ENCODE assay signal across 8 mouse cellular contexts in genomic region chr7:34653731-34654440, GRCm38 (mm10). TPM values are rescaled to one million over a fixed set of nuclear protein-coding genes. Genes with fewer than 3 reads are reported as not detected.
DNase-seq lines count a peak whose midpoint lies in the region; ATAC-seq and TF ChIP-seq lines count a peak whose summit lies in the region.

No protein-coding gene starts in this region.

- peak overlapping the region; percentile 84 for H3K27ac ChIP-seq in layer of hippocampus, adult 2 months
- H3K27ac ChIP-seq in embryonic facial prominence, embryonic 15.5 days (replicated peaks), result peak overlapping the region; percentile 99
- peak overlapping the region; percentile 100 for H3K27ac ChIP-seq in hindbrain, embryonic 12.5 days
- no peak overlapping the region for H3K27ac ChIP-seq in liver, embryonic 14.5 days

- TF ChIP-seq CTCF in layer of hippocampus, adult 2 months (conservative IDR thresholded peaks at IDR 0.05), result no peak
- no peak for TF ChIP-seq CTCF in liver, embryonic 14.5 days (IDR thresholded peaks at IDR 0.05; ENCODE audit: low read depth)

- no peak for DNase-seq in layer of hippocampus, adult 2 months (ENCODE audit: low spot score in 2 of 2)
- no peak for DNase-seq in layer of hippocampus, adult 18-20 months (ENCODE audit: low spot score in 2 of 2)
- peak; percentile 55 for DNase-seq in ZHBTc4 (ENCODE audit: low read depth, low spot score)
- DNase-seq in liver, embryonic 14.5 days (ENCODE audit: low read depth in 3 of 3, low spot score in 3 of 3), result no peak
- peak; percentile 72 for DNase-seq in retina, embryonic 14.5 days (ENCODE audit: low spot score)
- DNase-seq in right cerebral cortex, postnatal 25 days, result no peak

- peaks cover 14% of the 10 kb centered on the region for H3K36me3 ChIP-seq in embryonic facial prominence, embryonic 15.5 days
- H3K36me3 ChIP-seq in hindbrain, embryonic 12.5 days, result peaks cover 14% of the 10 kb centered on the region
- no peaks in the 10 kb centered on the region for H3K36me3 ChIP-seq in liver, embryonic 14.5 days (replicated peaks; ENCODE audit: control insufficient read depth, insufficient read depth, low read depth)

- no peak for TF ChIP-seq EP300 in liver, embryonic 14.5 days (IDR thresholded peaks at IDR 0.05; ENCODE audit: low read depth)

- peak overlapping the region; percentile 87 for H3K4me2 ChIP-seq in embryonic facial prominence, embryonic 15.5 days (replicated peaks)
- H3K4me2 ChIP-seq in hindbrain, embryonic 12.5 days (replicated peaks), result peak overlapping the region; percentile 82
- H3K4me2 ChIP-seq in liver, embryonic 14.5 days (ENCODE audit: low read depth), result peak overlapping the region; percentile 53

- H3K9me3 ChIP-seq in embryonic facial prominence, embryonic 15.5 days (replicated peaks), result no peaks in the 10 kb centered on the region
- no peaks in the 10 kb centered on the region for H3K9me3 ChIP-seq in hindbrain, embryonic 12.5 days (replicated peaks)
- H3K9me3 ChIP-seq in liver, embryonic 14.5 days (ENCODE audit: control insufficient read depth, low read length), result no peaks in the 10 kb centered on the region

- no peaks in the 10 kb centered on the region for H3K27me3 ChIP-seq in embryonic facial prominence, embryonic 15.5 days
- no peaks in the 10 kb centered on the region for H3K27me3 ChIP-seq in hindbrain, embryonic 12.5 days
- peaks cover 38% of the 10 kb centered on the region for H3K27me3 ChIP-seq in liver, embryonic 14.5 days (ENCODE audit: control insufficient read depth, insufficient read depth, low read length)

- peak overlapping the region; percentile 76 for H3K4me3 ChIP-seq in layer of hippocampus, adult 2 months
- peak overlapping the region; percentile 58 for H3K4me3 ChIP-seq in embryonic facial prominence, embryonic 15.5 days (replicated peaks)
- H3K4me3 ChIP-seq in hindbrain, embryonic 12.5 days, result peak overlapping the region; percentile 91
- peak overlapping the region; percentile 15 to 52 for H3K4me3 ChIP-seq in liver, embryonic 14.5 days (ENCODE audit: insufficient read depth in 1 of 2, low read depth in 2 of 2, low read length in 2 of 2)

- H3K9ac ChIP-seq in embryonic facial prominence, embryonic 15.5 days, result peak overlapping the region; percentile 85
- H3K9ac ChIP-seq in hindbrain, embryonic 12.5 days, result peak overlapping the region; percentile 97
- H3K9ac ChIP-seq in liver, embryonic 14.5 days (replicated peaks), result no peak overlapping the region

- H3K4me1 ChIP-seq in embryonic facial prominence, embryonic 15.5 days, result peaks cover 33% of the 10 kb centered on the region
- H3K4me1 ChIP-seq in hindbrain, embryonic 12.5 days, result peaks cover 36% of the 10 kb centered on the region
- H3K4me1 ChIP-seq in liver, embryonic 14.5 days (replicated peaks; ENCODE audit: control insufficient read depth in 2 of 2, insufficient read depth in 2 of 2, low read length in 1 of 2), result no peaks in the 10 kb centered on the region

- under 1% methylated on average over 56 of the region's 64 CpGs for WGBS in embryonic facial prominence, embryonic 15.5 days
- WGBS in hindbrain, embryonic 12.5 days, result 2% methylated on average over 40 of the region's 64 CpGs
- WGBS in liver, embryonic 14.5 days (ENCODE audit: insufficient replicate concordance), result 1% methylated on average over 55 of the region's 64 CpGs

- ATAC-seq in embryonic facial prominence, embryonic 15.5 days (ENCODE audit: insufficient number of reproducible peaks, low FRiP score, low TSS enrichment, low read depth), result peak; percentile 40
- ATAC-seq in hindbrain, embryonic 12.5 days (ENCODE audit: low FRiP score), result peak; percentile 50
- ATAC-seq in liver, embryonic 14.5 days (ENCODE audit: insufficient read depth), result no peak

RNA-seq across cellular contexts. Expression of gene Kctd15, which starts 2.6 kb away (rescaled TPM):
- 10 to 100 TPM; 11.2 to 11.5 TPM for total RNA-seq in layer of hippocampus, adult 2 months (2021)
- 10 to 100 TPM; 12.3 to 15.1 TPM for total RNA-seq in layer of hippocampus, adult 18-20 months (2021)
- polyA plus RNA-seq in embryonic facial prominence, embryonic 15.5 days (2015; fragmentation: Nextera tagmentation; extraction: Ambion mirVana), result 37.7 and 39.1 TPM in 2 replicates
- polyA plus RNA-seq in hindbrain, embryonic 12.5 days (2016; fragmentation: Nextera tagmentation; extraction: Ambion mirVana), result 36.9 and 42.1 TPM in 2 replicates
- 1.2 TPM in 2 replicates for polyA plus RNA-seq in liver, embryonic 14.5 days (2012; rRNA removed)
- 0.14 and 0.37 TPM in 2 replicates for polyA plus RNA-seq in liver, embryonic 14.5 days (2014; fragmentation: Nextera tagmentation; extraction: Ambion mirVana)

Comparison
In these comparisons a context has a peak if more than half of its experiments do, and no peak if none do; other contexts are left out.
1. DNase-seq: peak in ZHBTc4 (single experiment) and retina, embryonic 14.5 days (single experiment); none in layer of hippocampus, adult 2 months (0 of 2), layer of hippocampus, adult 18-20 months (0 of 2), liver, embryonic 14.5 days (0 of 3) and right cerebral cortex, postnatal 25 days (single experiment).
2. H3K4me3 ChIP-seq: peak in every context shown above with its lines; median percentile 91 in hindbrain, embryonic 12.5 days; 76 in layer of hippocampus, adult 2 months; 58 in embryonic facial prominence, embryonic 15.5 days; 34 in liver, embryonic 14.5 days.
3. RNA of gene Kctd15, which starts 2.6 kb away (polyA plus RNA-seq): 36.9 to 42.1 TPM in hindbrain, embryonic 12.5 days and 37.7 to 39.1 TPM in embryonic facial prominence, embryonic 15.5 days; 0.14 to 1.2 TPM in liver, embryonic 14.5 days; every median in the first group is over 10 times any median in the second.
4. Peak in every context shown above with its lines, with median percentiles within 50 percentile points of each other: H3K4me2 ChIP-seq.